ENCODE assay signal across 27 mouse cellular contexts in genomic region chr8:67199213-67199612, GRCm38 (mm10).
"Had no signal": no experiment of that assay in that cellular context is flagged by ENCODE, and none has a peak within 500 bp of the region (broad histone marks: within the 10 kb centered on the region; RNA-seq: fewer than 3 reads in every experiment).

No protein-coding gene starts in this region.

- ATAC-seq: hindbrain, embryonic 16.5 days; inflammation-experienced regulatory T-cells, adult 6 months; intestine, embryonic 15.5 days; intestine, postnatal 0 days had no signal

- H3K4me2 ChIP-seq: heart, embryonic 12.5 days; hindbrain, embryonic 12.5 days; hindbrain, embryonic 14.5 days; intestine, embryonic 15.5 days; kidney, embryonic 15.5 days; limb, embryonic 12.5 days; liver, embryonic 11.5 days; liver, embryonic 13.5 days had no signal

- H3K4me3 ChIP-seq: gastrocnemius, adult 2 months; heart, embryonic 10.5 days; heart, embryonic 12.5 days; hindbrain, embryonic 10.5 days; hindbrain, embryonic 12.5 days; intestine, embryonic 15.5 days; kidney, embryonic 15.5 days; limb, embryonic 10.5 days; limb, embryonic 12.5 days; liver, embryonic 13.5 days had no signal

- DNase-seq: gastrocnemius, adult 2 months; gastrocnemius, postnatal 10 days; gastrocnemius, postnatal 25 days; heart, adult 18-20 months; heart, postnatal 10 days; heart, postnatal 4 days; kidney, adult 18-20 months; kidney, adult 8-10 months; kidney, postnatal 14 days; kidney, postnatal 36 days; layer of hippocampus, adult 9-11 months; liver; liver, embryonic 13.5 days had no signal

- H3K4me1 ChIP-seq: heart, embryonic 10.5 days; heart, embryonic 12.5 days; hindbrain, embryonic 10.5 days; hindbrain, embryonic 12.5 days; intestine, embryonic 15.5 days; kidney, embryonic 15.5 days; limb, embryonic 10.5 days; limb, embryonic 12.5 days; liver, embryonic 13.5 days had no signal

- H3K36me3 ChIP-seq: heart, embryonic 10.5 days; heart, embryonic 12.5 days; hindbrain, embryonic 10.5 days; hindbrain, embryonic 12.5 days; intestine, embryonic 15.5 days; kidney, embryonic 15.5 days; limb, embryonic 10.5 days; limb, embryonic 12.5 days; liver, embryonic 13.5 days had no signal

- H3K9ac ChIP-seq: heart, embryonic 12.5 days; hindbrain, embryonic 12.5 days; hindbrain, embryonic 14.5 days; intestine, embryonic 15.5 days; kidney, embryonic 15.5 days; limb, embryonic 12.5 days; liver, embryonic 13.5 days had no signal

- H3K27ac ChIP-seq: gastrocnemius, adult 2 months; heart, embryonic 10.5 days; hindbrain, embryonic 10.5 days; hindbrain, embryonic 12.5 days; hindbrain, embryonic 14.5 days; intestine, embryonic 15.5 days; kidney, embryonic 15.5 days; kidney, postnatal 0 days; limb, embryonic 10.5 days; limb, embryonic 12.5 days; liver, embryonic 13.5 days had no signal

- H3K27me3 ChIP-seq: heart, embryonic 12.5 days; hindbrain, embryonic 12.5 days; intestine, embryonic 15.5 days; kidney, embryonic 15.5 days; limb, embryonic 12.5 days; liver, embryonic 13.5 days had no signal

- H3K9me3 ChIP-seq: heart, embryonic 10.5 days; heart, embryonic 12.5 days; hindbrain, embryonic 10.5 days; hindbrain, embryonic 12.5 days; intestine, embryonic 15.5 days; kidney, embryonic 15.5 days; limb, embryonic 10.5 days; limb, embryonic 12.5 days; liver, embryonic 13.5 days had no signal
